Mouse (Mus musculus) retina, embryonic 14.5 days (tissue): Measurements from ENCODE around the gene Ldb2.

Source experiments
- DNase-seq: peaks from one replicate; pipeline ENCODE4 v3.0.0-alpha.2; 2015; ENCODE audit warnings: low spot score

Ldb2 gene

GRCm38 (mm10) chr5:44719872-44720271, 79.6 kb downstream of the Ldb2 start:
- no peak for DNase-seq

DNA sequence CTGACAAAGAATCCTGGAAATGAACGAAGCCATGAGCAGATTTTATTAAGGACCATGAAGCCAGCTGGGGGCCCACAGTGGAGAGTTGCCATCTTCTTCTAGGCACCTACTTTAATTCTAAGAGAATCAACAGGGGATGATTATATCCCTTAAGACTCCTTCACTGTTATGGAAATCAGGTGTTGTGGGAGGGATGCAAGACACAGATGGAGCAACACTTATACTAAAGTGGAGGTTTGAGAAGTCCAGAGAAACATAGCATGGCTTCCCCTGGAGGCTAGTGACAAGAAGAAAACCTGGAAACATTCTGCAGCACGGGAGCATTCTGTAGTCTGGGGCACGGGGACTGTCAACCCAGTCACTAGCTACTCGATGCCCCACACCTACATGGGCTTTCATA, 85.0 kb downstream of the Ldb2 start:
- no peak for DNase-seq

DNA sequence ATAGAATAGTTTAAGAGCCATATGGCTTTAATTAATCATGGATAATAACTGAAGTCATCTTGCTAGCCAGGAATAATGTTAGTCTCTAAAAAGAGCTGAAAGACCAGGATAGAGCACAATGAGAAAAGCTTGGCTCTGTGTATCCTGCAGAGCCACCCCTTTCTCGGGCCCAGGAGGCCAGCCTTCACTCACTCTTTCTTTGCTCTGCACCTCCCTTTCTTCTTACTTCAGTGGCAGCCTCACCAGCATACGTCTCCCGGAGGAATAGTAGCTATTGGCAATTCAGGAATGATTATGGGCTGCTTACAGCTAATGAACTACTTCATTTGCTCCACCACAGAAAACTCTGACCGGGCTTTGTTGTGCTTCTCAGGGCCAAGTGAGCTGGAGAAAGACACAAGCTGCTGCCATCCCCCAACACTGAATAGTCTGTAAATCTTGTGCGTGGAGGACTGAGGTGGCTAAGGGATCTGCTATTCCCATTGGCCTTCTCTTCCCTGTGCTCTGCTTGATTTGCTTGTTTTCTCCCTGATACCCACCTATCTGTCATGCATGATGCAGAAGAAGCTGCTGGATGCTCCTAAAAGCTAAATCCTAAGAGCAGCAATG, 86.2 kb downstream of the Ldb2 start:
- DNase-seq: no peak

GRCm38 (mm10) chr5:44711211-44711610, 88.3 kb downstream of the Ldb2 start:
- no peak for DNase-seq

- no peak for DNase-seq
Observed at GRCm38 (mm10) chr5:44710132-44710871, 89.2 kb downstream of the Ldb2 start.

GRCm38 (mm10) chr5:44709276-44709675, 90.2 kb downstream of the Ldb2 start:
- no peak for DNase-seq

- no peak for DNase-seq
Observed at GRCm38 (mm10) chr5:44707946-44708345, 91.5 kb downstream of the Ldb2 start.

GRCm38 (mm10) chr5:44706997-44707698, 92.3 kb downstream of the Ldb2 start:
- DNase-seq: no peak

- no peak for DNase-seq
Observed at GRCm38 (mm10) chr5:44697993-44698392, 101.5 kb downstream of the Ldb2 start.

DNA sequence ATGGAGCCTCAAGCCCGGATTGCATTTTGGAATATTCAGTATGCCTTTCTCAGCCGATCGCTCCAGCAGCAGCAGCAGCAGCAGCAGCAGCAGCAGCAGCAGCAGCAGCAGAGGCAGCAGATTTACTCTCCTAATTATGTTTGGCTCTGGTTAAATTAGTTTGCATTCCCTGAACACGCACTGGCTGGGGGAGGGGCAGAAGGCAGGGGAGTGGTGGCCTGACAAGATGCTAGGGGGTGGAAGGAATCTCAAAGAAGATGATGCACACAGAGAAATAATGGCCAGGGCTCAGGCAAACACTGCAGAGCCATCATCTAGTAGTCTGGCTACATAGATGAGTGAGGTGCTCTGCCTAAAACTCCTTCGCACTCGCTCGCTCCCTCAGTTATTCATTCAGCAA, 102.9 kb downstream of the Ldb2 start:
- no peak for DNase-seq

DNA sequence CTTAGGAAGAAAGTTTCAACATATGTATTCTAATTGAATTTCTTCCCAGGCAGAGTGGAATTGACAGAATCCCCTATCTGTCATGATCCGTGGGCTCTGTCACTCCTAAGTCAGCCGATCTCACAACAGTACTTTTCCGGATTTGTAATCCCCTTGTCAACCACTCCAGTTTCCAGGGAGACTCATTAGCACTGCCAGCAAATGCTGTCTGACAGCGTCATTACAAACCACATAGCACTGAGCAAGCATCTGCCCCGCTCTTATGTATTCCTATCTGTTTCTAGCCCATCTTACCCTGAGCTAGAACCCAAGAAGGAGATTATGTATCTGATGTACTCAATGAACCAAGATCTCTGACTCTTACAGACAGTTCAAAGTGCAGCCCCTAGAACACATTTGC, 105.8 kb downstream of the Ldb2 start:
- DNase-seq: no peak

DNA sequence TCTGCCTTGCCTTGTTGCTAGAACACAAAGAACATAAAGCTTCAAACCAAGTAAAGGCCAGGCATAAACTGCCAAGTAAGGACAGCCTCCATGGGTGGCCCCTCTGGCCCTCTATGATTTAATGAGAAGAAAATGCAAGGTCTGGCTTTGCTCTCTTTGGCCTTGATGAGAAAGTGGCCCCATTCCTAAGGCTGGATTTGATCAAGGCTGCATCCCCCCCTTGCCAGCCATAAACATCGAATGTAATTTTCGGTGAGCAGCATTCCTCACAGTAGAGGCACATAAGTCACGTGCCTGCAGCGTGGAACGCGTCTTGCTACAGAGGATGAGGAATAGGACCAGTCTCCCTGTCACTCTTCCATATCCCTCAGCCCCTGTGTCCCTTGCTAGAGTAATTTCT, 113.1 kb downstream of the Ldb2 start:
- DNase-seq: peak; percentile 40

- no peak for DNase-seq
Observed at GRCm38 (mm10) chr5:44681054-44681638, 118.3 kb downstream of the Ldb2 start.

DNA sequence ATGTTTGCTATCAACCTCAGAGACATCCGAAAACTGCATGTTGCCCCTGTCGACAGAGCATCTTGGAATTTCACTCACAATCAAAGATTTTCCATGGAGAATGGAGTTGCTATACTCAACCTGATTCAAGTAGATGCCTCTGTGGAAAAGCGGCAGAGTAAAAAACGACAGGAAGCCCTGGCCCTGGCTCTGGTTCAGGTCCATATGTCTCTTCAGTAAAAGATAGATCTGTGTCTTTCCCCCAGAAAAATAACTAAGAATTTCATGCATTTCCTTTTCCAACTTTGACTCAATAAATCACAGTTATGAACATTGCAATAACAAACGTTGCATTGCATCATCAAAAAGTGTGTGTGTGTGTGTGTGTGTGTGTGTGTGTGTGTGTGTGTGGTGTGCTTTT, 121.7 kb downstream of the Ldb2 start:
- DNase-seq: no peak

GRCm38 (mm10) chr5:44676145-44676754, 123.2 kb downstream of the Ldb2 start:
- DNase-seq: no peak

GRCm38 (mm10) chr5:44670336-44670735, 129.1 kb downstream of the Ldb2 start:
- no peak for DNase-seq

- no peak for DNase-seq
Observed at GRCm38 (mm10) chr5:44667907-44668306, 131.6 kb downstream of the Ldb2 start.

- no peak for DNase-seq
Observed at GRCm38 (mm10) chr5:44667383-44667782, 132.1 kb downstream of the Ldb2 start.

DNA sequence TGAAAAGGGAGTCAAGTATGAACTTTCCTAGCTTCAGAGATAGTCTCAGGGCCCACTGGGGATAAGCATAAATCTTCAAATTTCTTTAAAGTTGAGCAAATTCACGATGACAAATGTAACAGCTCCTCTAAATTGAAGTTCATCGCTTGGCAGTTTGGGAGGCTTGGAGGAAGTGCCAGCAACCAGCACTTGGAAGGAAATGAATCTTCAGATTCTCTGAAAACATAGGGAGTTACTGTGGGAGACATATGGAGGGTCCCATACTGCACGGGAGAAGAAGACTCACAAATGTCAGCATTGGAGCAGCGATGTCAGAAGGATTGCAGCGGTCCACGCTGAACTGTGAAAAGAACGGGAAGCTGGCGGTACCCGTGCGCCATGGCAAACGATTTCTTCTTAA, 139.8 kb downstream of the Ldb2 start:
- DNase-seq: no peak

- DNase-seq: no peak
Observed at GRCm38 (mm10) chr5:44656707-44657106, 142.8 kb downstream of the Ldb2 start.

DNA sequence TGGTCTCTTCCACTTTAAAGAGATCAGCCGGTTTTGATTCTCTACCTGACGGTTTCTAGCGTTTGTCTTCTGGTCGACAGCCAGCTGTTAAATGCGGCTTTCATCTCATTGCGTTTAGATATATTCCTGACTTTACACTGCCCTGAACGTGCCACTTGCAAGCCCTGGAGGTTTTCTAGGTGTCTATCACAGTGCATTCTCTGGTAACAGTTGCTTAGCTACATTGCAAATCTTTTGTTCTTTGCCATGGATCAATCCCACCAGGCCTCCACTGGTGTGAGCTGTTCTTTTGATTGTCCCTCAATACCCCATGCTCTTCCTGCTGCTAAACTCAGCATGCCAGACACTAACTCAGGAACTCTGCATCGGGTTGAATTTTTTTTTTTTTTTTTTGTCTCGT, 145.1 kb downstream of the Ldb2 start:
- DNase-seq: peak; percentile 27

DNA sequence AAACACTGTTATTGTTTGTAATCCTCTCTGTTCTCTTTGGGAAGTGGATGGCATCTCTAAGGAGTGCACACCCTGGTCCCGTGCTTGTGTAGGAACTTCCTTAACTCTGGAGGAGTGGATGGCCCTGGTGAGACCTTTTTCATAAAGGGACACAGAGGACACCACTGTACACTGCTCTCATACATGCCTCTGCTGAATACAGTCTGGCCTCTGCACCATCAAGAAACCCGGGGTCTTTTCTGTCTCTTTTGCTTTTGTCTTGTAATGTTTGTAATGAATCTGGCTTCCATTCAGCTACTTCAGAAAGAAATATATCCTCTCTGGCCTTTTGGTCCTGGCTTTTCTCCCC, 152.7 kb downstream of the Ldb2 start:
- DNase-seq: no peak
